Mouse (Mus musculus) limb, embryonic 11.5 days (tissue): Measurements from ENCODE around the gene H1f0. TPM values are rescaled to one million over a fixed set of nuclear protein-coding genes. Genes with fewer than 3 reads are reported as not detected.

Experiments used
- ATAC-seq: fragments of 200-750 bp; cut with Nextera tagmentation; 2 replicates; pipeline ENCODE4 v1.8.0; 2017; ENCODE audit warnings: low read depth; ENCODE audit not compliant: insufficient number of reproducible peaks, low FRiP score, low TSS enrichment
- DNase-seq: peaks from one replicate; pipeline ENCODE4 v3.0.0-alpha.2; 2015; ENCODE audit warnings: low spot score
- H3K27ac ChIP-seq: fragments of 300-500 bp; sonication (generic); replicated peaks from 2 replicates; pipeline ENCODE4 v1.5.1; 2014; ENCODE audit warnings: low read depth, mild to moderate bottlenecking, low read length
- H3K27me3 ChIP-seq: fragments of 300-500 bp; sonication (generic); 2 replicates; pipeline ENCODE4 v1.6.1; 2014; ENCODE audit warnings: mild to moderate bottlenecking, low read length, mixed read lengths; ENCODE audit not compliant: control insufficient read depth, insufficient read depth
- H3K36me3 ChIP-seq: fragments of 300-500 bp; sonication (generic); 2 replicates; pipeline ENCODE4 v1.6.1; 2014; ENCODE audit warnings: mild to moderate bottlenecking, low read length, moderate library complexity, mixed read lengths; ENCODE audit not compliant: control insufficient read depth, insufficient read depth
- H3K4me1 ChIP-seq: fragments of 300-500 bp; sonication (generic); 2 replicates; pipeline ENCODE4 v1.6.1; 2014; ENCODE audit warnings: low read length, mixed read lengths; ENCODE audit not compliant: control insufficient read depth, insufficient read depth
- H3K4me2 ChIP-seq: fragments of 300-500 bp; sonication (generic); 2 replicates; pipeline ENCODE4 v1.6.1; 2014; ENCODE audit warnings: low read depth, mild to moderate bottlenecking, moderate library complexity; ENCODE audit not compliant: severe bottlenecking
- H3K4me3 ChIP-seq: fragments of 300-500 bp; sonication (generic); 2 replicates; pipeline ENCODE4 v1.5.1; 2014; ENCODE audit warnings: low read depth, low read length
- H3K9ac ChIP-seq: fragments of 300-500 bp; sonication (generic); 2 replicates; pipeline ENCODE4 v1.6.1; 2014; ENCODE audit warnings: mild to moderate bottlenecking, low read length
- H3K9me3 ChIP-seq: fragments of 300-500 bp; sonication (generic); 2 replicates; pipeline ENCODE4 v1.6.1; 2016; ENCODE audit warnings: low read length; ENCODE audit not compliant: control insufficient read depth
- WGBS: fragments of 180-500 bp; shearing (Covaris S2); extraction: QIAGEN DNeasy Blood & Tissue Kit; methylation state at CpG from one replicate; pipeline ENCODE4 v1.1.7; 2014; 5-methylcytosine and 5-hydroxymethylcytosine counted together
- polyA plus RNA-seq: library from polyadenylated mRNA; unstranded; fragments of >200 nt; fragmentation: Nextera tagmentation; extraction: Ambion mirVana; gene quantifications from 2 replicates; pipeline ENCODE4 v1.2.1, GENCODE M21; 2014

H1f0 gene
- polyA plus RNA-seq, 1 experiment from 2014 or later: 271 TPM

DNA sequence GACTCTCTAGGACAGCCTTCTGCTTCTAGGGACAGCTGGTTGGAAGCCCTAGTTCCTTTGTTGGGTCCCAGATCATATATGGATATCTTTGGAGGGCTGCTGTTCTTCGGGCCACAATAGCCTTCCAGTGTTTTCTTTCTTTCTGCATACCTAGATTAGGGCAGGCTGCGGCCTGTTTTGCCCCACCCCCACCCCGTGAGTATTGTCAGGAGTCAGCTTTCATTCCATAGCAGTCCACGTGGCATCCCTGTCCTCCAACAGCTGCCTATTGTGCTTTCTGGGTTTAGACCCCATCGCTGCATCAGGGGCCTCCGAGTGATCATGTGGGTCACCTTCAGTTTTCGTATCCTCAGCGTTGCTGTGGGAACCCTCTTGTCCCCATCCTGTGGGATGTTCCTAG lies 29.9 kb upstream of the H1f0 start:
- no peak for DNase-seq

DNA sequence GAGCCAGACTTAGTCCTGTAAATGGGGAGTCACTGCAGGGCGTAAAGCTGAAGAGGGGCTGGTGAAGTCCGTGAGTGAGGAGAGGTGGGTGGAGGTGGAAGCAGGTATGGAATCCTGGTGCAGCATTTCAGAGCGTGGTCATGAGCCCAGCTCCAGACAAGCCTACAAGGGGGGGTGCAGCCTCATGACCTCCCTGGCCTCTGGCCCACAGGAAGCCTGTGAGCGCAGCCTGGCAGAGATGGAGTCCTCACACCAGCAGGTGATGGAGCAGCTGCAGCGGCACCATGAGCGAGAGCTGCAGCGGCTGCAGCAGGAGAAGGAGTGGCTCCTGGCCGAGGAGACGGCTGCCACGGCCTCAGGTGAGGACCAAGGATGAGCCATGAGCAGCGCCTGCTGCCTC lies 28.7 kb upstream of the H1f0 start:
- DNase-seq: no peak
- no peak overlapping the region for H3K9ac ChIP-seq
- WGBS: 86% methylated on average over 11 of the region's 11 CpGs
- no peaks in the 10 kb centered on the region for H3K9me3 ChIP-seq
- no peak overlapping the region for H3K27ac ChIP-seq
- H3K4me3 ChIP-seq: no peak overlapping the region
- H3K27me3 ChIP-seq: no peaks in the 10 kb centered on the region
- peaks cover 20% of the 10 kb centered on the region for H3K36me3 ChIP-seq
- no peak for ATAC-seq
- H3K4me1 ChIP-seq: no peaks in the 10 kb centered on the region
- no peak overlapping the region for H3K4me2 ChIP-seq

More for the DNA sequence above, 29.9 kb upstream of the H1f0 start:
- no peak overlapping the region for H3K4me3 ChIP-seq
- WGBS: 78% methylated on average over 8 of the region's 8 CpGs
- no peak overlapping the region for H3K9ac ChIP-seq
- H3K27ac ChIP-seq: no peak overlapping the region
- H3K36me3 ChIP-seq: peaks cover 20% of the 10 kb centered on the region
- H3K27me3 ChIP-seq: no peaks in the 10 kb centered on the region
- no peak overlapping the region for H3K4me2 ChIP-seq
- H3K4me1 ChIP-seq: no peaks in the 10 kb centered on the region
- H3K9me3 ChIP-seq: no peaks in the 10 kb centered on the region
- ATAC-seq: no peak

DNA sequence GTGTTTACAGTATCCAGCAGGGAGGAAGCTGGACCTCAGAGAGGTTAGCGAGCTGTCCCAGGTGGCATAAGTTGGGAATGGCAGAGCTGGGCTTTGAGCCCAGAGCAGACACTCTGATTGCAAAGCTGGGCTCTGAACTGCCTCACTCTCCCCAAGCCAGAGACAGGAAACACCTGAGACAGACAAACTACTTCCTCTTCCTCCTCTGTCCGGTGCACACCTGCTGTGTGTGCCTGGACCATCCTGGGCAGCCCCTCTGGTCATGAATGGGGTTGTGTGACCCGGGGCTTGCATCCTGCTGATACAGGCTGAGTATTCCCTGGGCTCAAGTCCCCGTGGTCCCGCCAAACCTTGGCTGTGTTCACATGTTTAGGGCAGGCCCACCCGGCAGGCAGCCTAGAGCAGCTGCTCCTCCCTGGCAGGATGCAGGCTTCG lies 27.9 kb upstream of the H1f0 start:
- Histone ChIP-seq H3K4me2 (no peak overlapping the region), H3K36me3 (peaks cover 27% of the 10 kb centered on the region), H3K4me3 (no peak overlapping the region), H3K9me3 (no peaks in the 10 kb centered on the region), H3K9ac (no peak overlapping the region), H3K27ac (no peak overlapping the region), H3K4me1 (no peaks in the 10 kb centered on the region), H3K27me3 (no peaks in the 10 kb centered on the region)
- WGBS: 85% methylated on average over 7 of the region's 7 CpGs
- DNase-seq (no peak), ATAC-seq (no peak)

DNA sequence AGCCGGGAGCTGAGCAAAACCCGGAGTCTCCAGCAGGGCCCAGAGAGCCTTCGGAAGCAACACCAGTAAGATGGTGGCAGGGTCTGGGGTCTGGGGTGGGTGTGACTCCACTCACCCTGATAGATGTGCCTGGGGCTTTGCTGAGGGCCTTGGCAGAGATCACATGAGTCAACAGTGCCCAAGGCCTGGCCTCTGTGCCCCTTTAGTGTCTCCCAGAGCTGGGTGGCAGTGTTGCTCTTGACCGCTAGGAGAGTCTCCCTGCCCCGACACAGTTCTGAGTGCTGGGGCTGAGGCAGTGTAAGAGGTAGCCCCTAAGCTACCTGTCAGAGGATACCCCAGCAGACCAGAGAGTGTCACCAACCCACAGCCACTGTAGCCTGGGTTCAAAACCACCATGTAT lies 26.7 kb upstream of the H1f0 start:
- no peaks in the 10 kb centered on the region for H3K4me1 ChIP-seq
- no peak for DNase-seq
- H3K4me2 ChIP-seq: no peak overlapping the region
- H3K27me3 ChIP-seq: no peaks in the 10 kb centered on the region
- H3K36me3 ChIP-seq: peaks cover 32% of the 10 kb centered on the region
- ATAC-seq: no peak
- no peak overlapping the region for H3K27ac ChIP-seq
- WGBS: 86% methylated on average over 5 of the region's 5 CpGs
- no peak overlapping the region for H3K4me3 ChIP-seq
- H3K9me3 ChIP-seq: no peaks in the 10 kb centered on the region
- H3K9ac ChIP-seq: no peak overlapping the region; the same call in 1 of the 2 replicates

DNA sequence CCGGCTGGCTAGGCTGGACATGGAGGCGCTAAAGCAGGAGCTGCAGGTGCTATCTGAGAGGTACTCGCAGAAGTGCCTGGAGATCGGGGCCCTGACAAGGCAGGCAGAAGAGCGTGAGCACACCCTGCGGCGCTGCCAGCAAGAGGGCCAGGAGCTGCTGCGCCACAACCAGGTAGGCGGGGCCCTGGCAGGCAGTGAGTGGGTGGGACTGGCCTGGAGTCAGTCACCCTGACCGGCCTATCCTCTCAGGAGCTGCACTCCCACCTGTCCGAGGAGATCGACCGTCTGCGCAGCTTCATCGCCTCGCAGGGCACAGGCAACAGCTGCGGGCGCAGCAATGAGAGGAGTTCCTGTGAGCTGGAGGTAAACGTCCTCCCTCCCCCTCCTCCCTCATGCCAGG lies 26.2 kb upstream of the H1f0 start:
- Histone ChIP-seq H3K4me1 (no peaks in the 10 kb centered on the region), H3K4me3 (no peak overlapping the region), H3K4me2 (no peak overlapping the region), H3K9me3 (no peaks in the 10 kb centered on the region), H3K36me3 (peaks cover 32% of the 10 kb centered on the region), H3K27me3 (no peaks in the 10 kb centered on the region), H3K27ac (no peak overlapping the region), H3K9ac (no peak overlapping the region)
- ATAC-seq (no peak), DNase-seq (no peak)
- 40% methylated on average over 19 of the region's 19 CpGs for WGBS

DNA sequence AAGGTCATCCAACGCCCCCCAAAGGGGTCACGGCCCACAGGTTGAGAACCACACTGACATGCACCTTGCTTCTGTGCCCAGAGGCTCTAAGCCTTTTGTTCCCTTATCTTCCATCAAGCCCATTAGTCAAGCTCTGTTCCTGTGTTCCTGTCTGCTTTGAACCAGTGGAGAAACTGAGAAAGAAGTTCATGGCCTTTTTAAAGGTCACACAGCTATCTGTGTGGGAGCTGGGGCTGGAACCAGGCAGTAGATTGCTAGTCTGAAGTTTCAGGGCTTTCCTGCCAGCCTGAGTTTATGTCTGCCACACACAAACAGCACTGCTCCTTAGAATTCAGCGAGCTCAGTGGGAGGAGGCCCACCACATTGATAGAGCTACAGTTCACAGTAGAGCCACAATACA lies 25.2 kb upstream of the H1f0 start:
- Histone ChIP-seq H3K9me3 (no peaks in the 10 kb centered on the region), H3K4me2 (no peak overlapping the region), H3K9ac (no peak overlapping the region), H3K4me3 (no peak overlapping the region), H3K27ac (no peak overlapping the region), H3K36me3 (peaks cover 32% of the 10 kb centered on the region), H3K27me3 (no peaks in the 10 kb centered on the region), H3K4me1 (no peaks in the 10 kb centered on the region)
- no peak for DNase-seq
- no peak for ATAC-seq
- 89% methylated on average over 3 of the region's 3 CpGs for WGBS

DNA sequence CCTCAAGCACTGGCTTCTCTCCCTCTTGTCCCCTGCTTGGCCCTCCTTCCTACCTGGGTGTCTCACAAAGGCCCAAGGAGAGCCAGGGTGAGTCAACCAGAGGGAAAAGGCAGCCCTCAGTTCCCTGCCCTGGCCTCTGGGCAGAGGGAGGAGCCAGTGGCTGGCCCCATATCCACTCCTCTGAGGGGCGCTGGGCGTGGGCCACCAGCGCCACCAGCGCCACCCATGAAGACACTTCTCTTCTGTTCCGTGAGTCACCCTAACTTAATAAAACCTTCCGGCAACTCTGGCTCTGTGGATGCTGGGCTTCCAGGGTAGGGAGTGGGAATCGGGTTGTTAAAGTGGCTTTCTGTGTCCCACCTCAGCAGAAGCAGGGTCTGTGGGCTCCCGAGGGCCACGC lies 22.7 kb upstream of the H1f0 start:
- Histone ChIP-seq H3K27me3 (no peaks in the 10 kb centered on the region), H3K4me3 (no peak overlapping the region), H3K9me3 (no peaks in the 10 kb centered on the region), H3K9ac (no peak overlapping the region), H3K27ac (no peak overlapping the region), H3K36me3 (peaks cover 30% of the 10 kb centered on the region), H3K4me2 (no peak overlapping the region), H3K4me1 (no peaks in the 10 kb centered on the region)
- DNase-seq (no peak), ATAC-seq (no peak)
- WGBS: 93% methylated on average over 9 of the region's 9 CpGs

DNA sequence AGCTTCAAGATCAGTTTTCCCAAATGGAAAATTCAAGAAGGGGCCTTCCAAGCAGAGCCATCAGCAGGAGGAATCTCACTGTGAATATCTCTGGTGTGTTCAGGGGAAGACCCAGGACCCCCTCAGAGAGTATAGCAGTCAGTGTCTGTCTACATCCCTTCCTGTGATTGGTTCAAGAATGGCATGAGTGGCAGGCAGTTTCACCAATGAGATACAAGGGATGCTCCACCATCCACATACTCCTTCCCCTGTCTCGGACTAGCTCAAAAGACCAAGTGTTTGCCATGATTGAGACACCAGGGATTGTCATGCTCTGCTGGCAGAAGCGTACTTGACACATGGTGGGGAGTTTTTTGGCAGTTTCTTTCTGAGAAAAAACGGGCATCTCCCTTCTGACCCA lies 21.6 kb upstream of the H1f0 start:
- Histone ChIP-seq H3K4me3 (no peak overlapping the region), H3K4me1 (no peaks in the 10 kb centered on the region), H3K9me3 (no peaks in the 10 kb centered on the region), H3K9ac (no peak overlapping the region), H3K27me3 (no peaks in the 10 kb centered on the region), H3K4me2 (no peak overlapping the region), H3K36me3 (peaks cover 25% of the 10 kb centered on the region), H3K27ac (no peak overlapping the region)
- ATAC-seq (no peak), DNase-seq (no peak)
- WGBS: 78% methylated on average over 3 of the region's 3 CpGs

DNA sequence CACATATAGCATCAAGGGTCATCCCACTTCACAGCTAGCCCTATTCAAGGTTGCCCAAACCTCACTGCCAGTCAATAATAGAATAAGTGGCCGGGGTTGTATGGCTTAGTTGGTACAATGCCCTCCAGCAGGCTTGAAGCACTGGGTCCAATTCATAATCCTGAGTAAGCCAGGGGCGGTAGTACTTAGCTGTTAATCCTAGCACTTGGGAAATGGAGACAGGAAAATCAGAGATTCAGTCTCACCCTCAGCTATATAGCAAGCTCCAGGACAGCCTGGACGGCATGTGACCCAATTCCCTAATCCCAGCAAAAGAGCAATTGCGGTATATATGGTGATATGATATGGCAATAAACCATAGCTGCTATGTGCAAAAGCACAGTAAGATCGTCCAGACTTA lies 21.2 kb upstream of the H1f0 start:
- H3K4me1 ChIP-seq: no peaks in the 10 kb centered on the region
- H3K4me3 ChIP-seq: no peak overlapping the region
- H3K27ac ChIP-seq: no peak overlapping the region
- H3K36me3 ChIP-seq: peaks cover 23% of the 10 kb centered on the region
- ATAC-seq: no peak
- no peaks in the 10 kb centered on the region for H3K27me3 ChIP-seq
- no peak for DNase-seq
- no peaks in the 10 kb centered on the region for H3K9me3 ChIP-seq
- H3K9ac ChIP-seq: no peak overlapping the region
- no peak overlapping the region for H3K4me2 ChIP-seq
- WGBS: 92% methylated on average over 5 of the region's 5 CpGs
